Mouse (Mus musculus): ENCODE data around the gene Scp2.
"Not testable (repeated sequence)": the region's sequence is repeated elsewhere in the genome, so short reads cannot be mapped to it uniquely, and the experiment has no call there.

Scp2 gene

GRCm38 (mm10) chr4:108144880-108145279 is at the start of gene Scp2:
Gene Scp2, minus strand, starts transcription at chr4:108144998.
- no peak for DNase-seq

- no peak for DNase-seq
These were observed 48.1 kb upstream of the Scp2 start for GRCm38 (mm10) chr4:108192821-108193323.

- no peak for DNase-seq
These were observed 37.5 kb upstream of the Scp2 start for GRCm38 (mm10) chr4:108182278-108182677.

GRCm38 (mm10) chr4:108168056-108168455 is 23.3 kb upstream of the Scp2 start:
- DNase-seq, result no peak

GRCm38 (mm10) chr4:108166874-108167273 is 22.1 kb upstream of the Scp2 start:
- DNase-seq, result no peak

- DNase-seq, result peak; percentile 70
These were observed 20.5 kb upstream of the Scp2 start, which contains the start of gene Echdc2 for GRCm38 (mm10) chr4:108165152-108165895. Gene Echdc2, plus strand, starts transcription at chr4:108165437.

- DNase-seq, result no peak
These were observed 18.5 kb upstream of the Scp2 start for GRCm38 (mm10) chr4:108163291-108163690.

- DNase-seq, result no peak
These were observed 17.1 kb upstream of the Scp2 start for GRCm38 (mm10) chr4:108161936-108162335.

- not testable (repeated sequence) for DNase-seq
These were observed 10.3 kb upstream of the Scp2 start for GRCm38 (mm10) chr4:108155141-108155540.

GRCm38 (mm10) chr4:108145554-108145953 is 756 bp upstream of the Scp2 start:
- not testable (repeated sequence) for DNase-seq

GRCm38 (mm10) chr4:108143778-108144177 is 1.0 kb downstream of the Scp2 start:
- DNase-seq, result no peak

GRCm38 (mm10) chr4:108143178-108143577 is 1.6 kb downstream of the Scp2 start:
- not testable (repeated sequence) for DNase-seq

GRCm38 (mm10) chr4:108136938-108137337 is 7.9 kb downstream of the Scp2 start:
- DNase-seq, result no peak

GRCm38 (mm10) chr4:108130452-108130851 is 14.3 kb downstream of the Scp2 start:
- no peak for DNase-seq

- no peak for DNase-seq
These were observed 16.5 kb downstream of the Scp2 start for GRCm38 (mm10) chr4:108128339-108128738.

GRCm38 (mm10) chr4:108127516-108127915 is 17.3 kb downstream of the Scp2 start:
- no peak for DNase-seq

- no peak for DNase-seq
These were observed 18.5 kb downstream of the Scp2 start for GRCm38 (mm10) chr4:108126260-108126659.

- no peak for DNase-seq
These were observed 20.7 kb downstream of the Scp2 start for GRCm38 (mm10) chr4:108124104-108124503.

GRCm38 (mm10) chr4:108117924-108118876 is 26.6 kb downstream of the Scp2 start:
- peak; percentile 95 for DNase-seq

GRCm38 (mm10) chr4:108117488-108117887 is 27.3 kb downstream of the Scp2 start:
- peak; percentile 18 for DNase-seq

GRCm38 (mm10) chr4:108116466-108116865 is 28.3 kb downstream of the Scp2 start:
- DNase-seq, result no peak

- no peak for DNase-seq
These were observed 34.1 kb downstream of the Scp2 start for GRCm38 (mm10) chr4:108110706-108111105.

- no peak for DNase-seq
These were observed 35.1 kb downstream of the Scp2 start for GRCm38 (mm10) chr4:108109728-108110127.
